Mouse (Mus musculus) hindbrain, embryonic 14.5 days (tissue): Measurements from ENCODE around the gene Cbl. TPM values are rescaled to one million over a fixed set of nuclear protein-coding genes. Genes with fewer than 3 reads are reported as not detected.

ENCODE experiments used
- ATAC-seq: fragments of 200-750 bp; cut with Nextera tagmentation; 2 replicates; pipeline ENCODE4 v1.8.0; 2017; ENCODE audit warnings: moderate number of reproducible peaks, mild to moderate bottlenecking, moderate TSS enrichment, moderate library complexity; ENCODE audit not compliant: low FRiP score
- DNase-seq: peaks from one replicate; pipeline ENCODE4 v3.0.0-alpha.2; 2015; ENCODE audit warnings: low spot score
- H3K27ac ChIP-seq: fragments of 300-500 bp; sonication (generic); 2 replicates; pipeline ENCODE4 v1.5.1; 2014; ENCODE audit warnings: mild to moderate bottlenecking, moderate library complexity
- H3K27me3 ChIP-seq: fragments of 300-500 bp; sonication (generic); 2 replicates; pipeline ENCODE4 v1.6.1; 2014; ENCODE audit warnings: mild to moderate bottlenecking, low read length, mixed read lengths; ENCODE audit not compliant: control insufficient read depth, insufficient read depth
- H3K36me3 ChIP-seq: fragments of 300-500 bp; sonication (generic); replicated peaks from 2 replicates; pipeline ENCODE4 v1.6.1; 2014; ENCODE audit not compliant: control insufficient read depth, insufficient read depth
- H3K4me1 ChIP-seq: fragments of 300-500 bp; sonication (generic); replicated peaks from 2 replicates; pipeline ENCODE4 v1.6.1; 2014; ENCODE audit warnings: antibody characterized with exemption, low read length, mixed read lengths; ENCODE audit not compliant: control insufficient read depth, insufficient read depth
- H3K4me2 ChIP-seq: fragments of 300-500 bp; sonication (generic); replicated peaks from 2 replicates; pipeline ENCODE4 v1.6.1; 2014; ENCODE audit warnings: mild to moderate bottlenecking, moderate library complexity
- H3K4me3 ChIP-seq: fragments of 300-500 bp; sonication (generic); replicated peaks from 2 replicates; pipeline ENCODE4 v1.5.1; 2014; ENCODE audit warnings: mild to moderate bottlenecking, low read length
- H3K9ac ChIP-seq: fragments of 300-500 bp; sonication (generic); 2 replicates; pipeline ENCODE4 v1.6.1; 2014
- H3K9me3 ChIP-seq: fragments of 300-500 bp; sonication (generic); 2 replicates; pipeline ENCODE4 v1.6.1; 2016; ENCODE audit warnings: low read length; ENCODE audit not compliant: control insufficient read depth
- WGBS: fragments of 180-500 bp; shearing (Covaris S2); extraction: QIAGEN DNeasy Blood & Tissue Kit; methylation state at CpG from one replicate; pipeline ENCODE4 v1.1.7; 2014; 5-methylcytosine and 5-hydroxymethylcytosine counted together
- polyA plus RNA-seq: library from polyadenylated mRNA; unstranded; fragments of >200 nt; fragmentation: Nextera tagmentation; extraction: Ambion mirVana; gene quantifications from 2 replicates; pipeline ENCODE4 v1.2.1, GENCODE M21; 2014

The Cbl gene
- polyA plus RNA-seq, 1 experiment from 2014 or later: 22.4 TPM

DNA sequence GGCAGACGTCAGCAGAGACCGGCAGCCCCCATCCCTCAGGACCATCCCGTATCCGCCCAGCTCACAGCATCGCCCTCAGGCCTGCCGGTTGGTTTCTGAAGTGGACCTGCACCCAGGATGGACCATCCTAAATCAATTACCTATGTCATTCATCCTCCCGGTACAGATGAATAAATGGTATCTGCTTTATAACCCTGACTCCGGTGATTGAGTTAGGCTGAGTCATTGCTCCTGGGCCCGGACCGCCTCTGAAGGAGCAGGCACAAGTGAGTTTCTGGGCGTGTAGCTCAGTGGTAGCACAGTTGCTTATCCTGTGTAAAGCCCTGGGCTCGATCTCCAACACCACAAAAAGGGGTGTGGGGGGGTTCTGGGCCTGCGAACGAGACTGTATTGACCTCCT is 27.5 kb upstream of the Cbl start:
- DNase-seq: no peak
- Histone ChIP-seq H3K4me3 (no peak overlapping the region), H3K27me3 (no peaks in the 10 kb centered on the region), H3K4me1 (0 out of 2 replicates have a peak, but pooled peaks cover 8% of the 10 kb centered on the region), H3K27ac (no peak overlapping the region), H3K9ac (no peak overlapping the region), H3K9me3 (no peaks in the 10 kb centered on the region), H3K4me2 (no peak overlapping the region), H3K36me3 (no peaks in the 10 kb centered on the region)
- ATAC-seq: no peak
- 81% methylated on average over 14 of the region's 14 CpGs for WGBS

DNA sequence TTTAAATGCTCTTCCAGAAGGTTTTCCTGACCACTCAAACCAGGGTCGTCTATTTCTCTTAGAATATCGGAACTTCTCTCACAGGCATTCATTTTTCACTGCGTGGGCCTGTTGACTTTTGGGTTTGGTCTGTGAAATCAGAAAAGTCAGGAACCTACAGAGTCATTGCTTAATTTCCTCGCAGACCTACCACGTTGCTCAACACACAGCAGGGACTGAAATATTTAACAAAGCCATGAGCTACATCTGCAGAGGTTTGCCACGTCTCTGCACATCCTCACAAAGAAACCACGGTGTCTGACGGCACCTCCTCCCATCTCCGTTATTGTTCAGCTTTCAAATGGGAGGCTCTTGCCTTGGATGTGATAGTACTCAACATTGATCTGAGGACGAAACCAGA is 25.2 kb upstream of the Cbl start:
- Histone ChIP-seq H3K4me1 (peaks cover 16% of the 10 kb centered on the region), H3K4me3 (no peak overlapping the region), H3K36me3 (no peaks in the 10 kb centered on the region), H3K27me3 (no peaks in the 10 kb centered on the region), H3K27ac (no peak overlapping the region), H3K4me2 (no peak overlapping the region), H3K9me3 (no peaks in the 10 kb centered on the region), H3K9ac (no peak overlapping the region)
- DNase-seq (no peak), ATAC-seq (no peak)
- WGBS: 70% methylated on average over 10 of the region's 10 CpGs

DNA sequence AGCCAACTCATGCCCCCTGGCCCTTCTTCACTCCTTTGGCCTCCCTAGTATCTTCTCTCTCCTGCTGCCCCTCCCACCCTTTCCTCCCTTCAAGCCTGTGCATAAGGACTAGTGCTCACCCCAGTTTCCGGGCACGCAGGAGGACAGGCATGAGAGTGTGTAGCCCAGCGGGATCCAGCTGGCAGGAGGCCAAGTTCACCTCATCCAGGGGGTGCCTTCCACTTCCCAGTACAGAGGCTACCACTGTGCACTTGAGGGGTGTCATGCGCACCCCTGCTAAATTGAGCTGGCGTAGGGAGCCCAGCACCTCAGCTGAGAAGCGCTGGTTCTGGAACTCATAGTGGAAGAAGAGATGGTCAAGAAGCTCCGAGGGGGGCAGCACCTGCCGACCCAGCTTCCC is 22.4 kb upstream of the Cbl start:
- no peaks in the 10 kb centered on the region for H3K36me3 ChIP-seq
- no peak overlapping the region for H3K4me2 ChIP-seq
- H3K27ac ChIP-seq: no peak overlapping the region
- H3K27me3 ChIP-seq: no peaks in the 10 kb centered on the region
- no peak for DNase-seq
- H3K9ac ChIP-seq: no peak overlapping the region
- H3K4me1 ChIP-seq: peaks cover 28% of the 10 kb centered on the region
- WGBS: 86% methylated on average over 8 of the region's 8 CpGs
- ATAC-seq: no peak
- H3K9me3 ChIP-seq: no peaks in the 10 kb centered on the region
- H3K4me3 ChIP-seq: no peak overlapping the region

DNA sequence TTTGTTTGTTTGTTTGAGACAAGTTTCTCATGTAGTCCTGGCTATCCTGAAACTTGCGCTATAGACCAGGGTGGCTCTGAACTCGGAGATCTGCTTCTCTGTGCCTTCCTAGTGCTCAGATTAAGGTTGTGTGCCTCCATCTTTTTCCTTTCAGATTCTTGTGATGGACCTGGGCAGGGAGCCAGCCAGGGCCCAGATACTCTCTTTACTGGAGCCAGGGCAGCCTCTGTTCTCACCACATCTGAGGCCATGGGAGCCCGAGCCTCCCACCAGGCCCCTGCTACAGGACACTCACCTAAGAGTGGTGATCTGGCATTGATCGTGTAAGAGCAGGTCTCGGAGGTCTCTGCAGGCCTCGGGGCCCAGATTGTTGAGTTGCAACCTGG is 21.3 kb upstream of the Cbl start:
- Histone ChIP-seq H3K9ac (no peak overlapping the region), H3K4me1 (peaks cover 31% of the 10 kb centered on the region), H3K36me3 (no peaks in the 10 kb centered on the region), H3K4me2 (no peak overlapping the region), H3K4me3 (no peak overlapping the region), H3K27me3 (no peaks in the 10 kb centered on the region), H3K27ac (peak overlapping the region; percentile 73), H3K9me3 (no peaks in the 10 kb centered on the region)
- WGBS: 45% methylated on average over 6 of the region's 6 CpGs
- ATAC-seq: peak; percentile 27; the same call in 1 of the 2 replicates
- no peak for DNase-seq

DNA sequence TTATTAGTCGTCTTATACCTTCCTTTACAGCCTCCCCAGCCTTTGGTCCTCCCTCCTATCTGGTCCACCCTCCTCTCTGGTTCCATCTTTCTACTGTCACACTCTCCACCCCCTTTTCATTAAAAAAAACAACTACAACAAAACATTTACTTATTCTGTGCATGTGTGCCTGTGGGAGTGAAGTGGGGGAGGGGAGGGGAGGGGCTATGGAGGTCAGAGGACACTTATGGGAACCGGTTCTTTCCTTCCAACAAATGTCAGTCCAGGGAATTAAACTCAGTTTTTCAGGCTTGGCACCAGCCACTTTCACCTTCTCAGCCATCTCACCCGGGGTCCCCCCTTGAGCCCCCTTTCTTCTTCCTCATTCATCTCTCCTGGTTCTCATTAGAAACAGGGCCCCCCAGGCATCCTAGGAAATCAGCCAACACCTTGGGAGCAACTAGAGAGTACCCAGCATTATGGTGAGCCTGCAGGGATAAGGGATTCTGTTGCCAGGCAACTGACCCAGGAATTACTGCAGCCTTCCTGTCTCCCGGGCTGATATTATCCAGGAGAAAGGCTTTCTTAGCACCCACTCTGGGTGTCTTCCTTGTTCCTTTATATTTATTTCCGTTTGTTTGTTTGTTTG is 20.8 kb upstream of the Cbl start:
- Histone ChIP-seq H3K9ac (no peak overlapping the region), H3K27ac (peak overlapping the region; percentile 73), H3K27me3 (no peaks in the 10 kb centered on the region), H3K9me3 (no peaks in the 10 kb centered on the region), H3K4me1 (peaks cover 32% of the 10 kb centered on the region), H3K36me3 (no peaks in the 10 kb centered on the region), H3K4me3 (no peak overlapping the region), H3K4me2 (no peak overlapping the region; the same call in 1 of the 2 replicates)
- ATAC-seq (peak; percentile 69; the same call in 1 of the 2 replicates), DNase-seq (peak; percentile 57)
- WGBS: 7% methylated on average over 5 of the region's 5 CpGs

DNA sequence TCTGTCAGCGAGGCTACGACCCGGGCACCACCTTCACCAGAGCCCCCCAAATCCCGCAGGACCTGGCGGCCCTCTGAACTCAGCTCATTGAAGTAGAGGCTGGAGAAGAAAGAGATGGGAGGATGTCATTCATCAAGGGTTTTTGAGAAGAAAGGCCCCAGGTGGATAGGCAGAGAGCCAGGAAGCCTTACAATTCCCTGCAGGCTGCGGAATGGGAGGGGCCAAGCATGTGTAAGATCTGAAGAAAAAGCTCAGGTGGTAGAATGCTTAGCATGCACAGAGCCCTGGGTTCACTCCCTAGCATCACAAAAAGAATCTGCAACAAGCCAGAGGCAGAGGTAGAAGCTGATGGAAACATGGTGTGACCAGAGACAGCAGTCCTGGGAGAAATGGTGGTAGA is 19.6 kb upstream of the Cbl start:
- Histone ChIP-seq H3K27me3 (no peaks in the 10 kb centered on the region), H3K9ac (no peak overlapping the region), H3K27ac (peak overlapping the region; percentile 63; the same call in 1 of the 2 replicates), H3K9me3 (no peaks in the 10 kb centered on the region), H3K4me3 (no peak overlapping the region), H3K36me3 (no peaks in the 10 kb centered on the region), H3K4me2 (no peak overlapping the region), H3K4me1 (peaks cover 32% of the 10 kb centered on the region)
- 79% methylated on average over 6 of the region's 6 CpGs for WGBS
- ATAC-seq (no peak), DNase-seq (no peak)

DNA sequence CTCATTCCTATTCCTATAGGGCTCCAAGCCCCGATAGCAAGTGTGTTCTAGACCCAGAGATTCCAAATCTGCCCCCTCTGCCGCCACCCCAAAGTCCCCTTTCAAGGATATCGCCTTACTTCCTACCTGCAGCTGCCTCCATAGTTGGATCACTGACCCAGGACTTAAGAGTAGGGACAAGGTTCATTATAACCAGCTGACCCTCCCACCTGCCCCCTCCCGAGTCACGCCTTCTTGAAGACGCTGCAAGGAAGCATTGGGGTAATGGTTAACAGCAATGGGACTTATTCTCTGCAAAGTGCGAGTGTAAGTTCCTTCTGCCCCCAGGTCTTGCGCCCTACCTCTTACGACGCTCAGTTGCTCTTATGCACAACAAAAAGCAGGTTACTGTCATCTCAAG is 17.5 kb upstream of the Cbl start, which contains the start of gene Pdzd3:
Gene Pdzd3 (minus strand): TSS at position 158 of the 400 bp plus-strand sequence.
- Histone ChIP-seq H3K9ac (no peak within 1 kb of the TSS), H3K4me3 (no peak within 1 kb of the TSS), H3K36me3 (no peaks in the 10 kb centered on the region), H3K9me3 (no peaks in the 10 kb centered on the region), H3K27ac (no peak within 1 kb of the TSS), H3K4me2 (no peak within 1 kb of the TSS), H3K27me3 (no peaks in the 10 kb centered on the region), H3K4me1 (peaks cover 32% of the 10 kb centered on the region)
- no peak for ATAC-seq
- DNase-seq: no peak
- WGBS: 86% methylated on average over 10 of the region's 10 CpGs

DNA sequence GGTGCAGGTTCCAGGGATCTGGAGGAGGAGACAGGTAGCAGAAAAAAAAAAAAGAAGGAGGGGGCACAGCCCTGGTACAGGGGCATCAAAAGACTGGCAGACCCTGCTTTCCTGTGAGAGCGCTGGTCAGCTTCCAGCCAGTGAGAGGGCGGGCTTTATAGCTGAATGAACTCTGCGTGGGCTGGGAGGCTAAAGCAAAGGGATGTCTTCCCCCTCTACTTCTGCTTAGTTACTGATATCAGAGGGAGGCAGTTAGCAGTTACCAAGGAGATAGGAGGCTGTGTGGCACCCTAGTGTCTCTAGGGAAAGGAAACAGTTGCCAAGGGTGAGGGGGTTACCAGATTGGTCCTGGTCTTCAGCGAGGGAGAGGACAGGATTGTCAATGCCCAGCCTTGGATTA is 16.6 kb upstream of the Cbl start:
- 36% methylated on average over 4 of the region's 4 CpGs for WGBS
- H3K4me3 ChIP-seq: no peak overlapping the region
- H3K27me3 ChIP-seq: no peaks in the 10 kb centered on the region
- no peak overlapping the region for H3K27ac ChIP-seq
- no peak overlapping the region for H3K9ac ChIP-seq
- no peaks in the 10 kb centered on the region for H3K9me3 ChIP-seq
- no peaks in the 10 kb centered on the region for H3K36me3 ChIP-seq
- no peak for ATAC-seq
- no peak for DNase-seq
- no peak overlapping the region for H3K4me2 ChIP-seq
- peaks cover 29% of the 10 kb centered on the region for H3K4me1 ChIP-seq

DNA sequence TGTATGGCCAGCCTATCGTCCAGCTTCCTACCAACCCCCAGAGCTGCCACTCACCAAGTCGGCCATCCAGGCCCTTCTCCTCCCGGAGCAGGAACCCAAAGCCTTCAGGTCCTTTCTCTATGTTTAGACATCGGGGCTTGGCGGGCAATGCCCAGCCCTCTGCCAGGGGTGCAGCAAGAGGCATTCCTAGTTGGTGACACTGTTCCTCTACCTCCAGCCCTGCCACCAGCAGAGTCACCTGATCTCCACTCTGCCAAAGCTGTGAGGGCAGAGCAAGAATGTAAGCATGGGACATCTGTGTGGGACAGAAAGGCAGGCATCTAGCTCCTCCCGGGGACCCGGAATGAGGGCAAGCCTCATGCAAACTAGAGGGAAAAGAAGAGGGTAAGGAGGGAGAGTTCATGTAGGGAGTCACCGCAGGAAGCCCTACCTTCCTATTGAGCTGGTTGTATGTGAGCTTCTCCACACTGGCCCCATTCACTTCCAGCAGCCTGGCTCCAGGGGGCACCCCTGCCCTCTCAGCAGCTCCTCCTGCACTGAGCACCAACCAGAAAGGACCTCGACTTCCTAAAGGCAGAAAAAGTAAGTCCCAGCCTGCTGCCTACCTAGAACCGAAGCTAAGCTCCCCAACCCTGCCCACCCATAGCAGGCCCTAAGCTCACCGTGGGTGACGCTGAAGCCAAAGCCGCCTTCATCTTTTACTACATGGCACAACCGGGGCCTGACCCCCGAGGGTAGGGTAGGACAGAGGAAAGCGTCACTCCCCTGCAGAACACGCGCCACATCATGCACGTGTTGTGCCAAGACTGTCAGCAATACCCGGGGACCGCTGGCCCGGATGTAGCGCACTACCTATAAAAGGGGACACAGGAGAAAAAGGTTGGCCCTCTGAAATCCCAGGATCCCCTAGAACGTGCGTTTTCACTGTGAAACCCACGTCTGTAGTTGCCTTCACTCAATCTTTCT is 15.6 kb upstream of the Cbl start:
- ATAC-seq: peak; percentile 66; the same call in 1 of the 2 replicates
- Histone ChIP-seq H3K4me1 (peaks cover 20% of the 10 kb centered on the region), H3K9ac (no peak overlapping the region), H3K27ac (no peak overlapping the region), H3K4me3 (no peak overlapping the region), H3K4me2 (no peak overlapping the region), H3K27me3 (no peaks in the 10 kb centered on the region), H3K36me3 (no peaks in the 10 kb centered on the region), H3K9me3 (no peaks in the 10 kb centered on the region)
- 52% methylated on average over 26 of the region's 26 CpGs for WGBS
- DNase-seq: no peak
